15 mouse cellular contexts compared by ENCODE assay signal in genomic region chr11:119307916-119308315, GRCm38 (mm10). TPM values are rescaled to one million over a fixed set of nuclear protein-coding genes. Genes with fewer than 3 reads are reported as not detected.
DNase-seq lines count a peak whose midpoint lies in the region; ATAC-seq lines count a peak whose summit lies in the region.
"Had no signal": no experiment of that assay in that cellular context is flagged by ENCODE, and none has a peak within 500 bp of the region (broad histone marks: within the 10 kb centered on the region; RNA-seq: fewer than 3 reads in every experiment).

No protein-coding gene starts in this region.

- no peak for ATAC-seq in forebrain, embryonic 12.5 days (ENCODE audit: low FRiP score)
- ATAC-seq in hindbrain, embryonic 14.5 days (ENCODE audit: low FRiP score) = no peak
- no peak for ATAC-seq in hindbrain, embryonic 12.5 days (ENCODE audit: low FRiP score)
- ATAC-seq in limb, embryonic 13.5 days (ENCODE audit: low FRiP score, low read depth) = no peak

- H3K36me3 ChIP-seq in forebrain, embryonic 10.5 days (replicated peaks) = no peaks in the 10 kb centered on the region
- H3K36me3 ChIP-seq in forebrain, embryonic 12.5 days (replicated peaks) = no peaks in the 10 kb centered on the region
- no peaks in the 10 kb centered on the region for H3K36me3 ChIP-seq in hindbrain, embryonic 14.5 days (replicated peaks; ENCODE audit: control insufficient read depth, insufficient read depth)
- H3K36me3 ChIP-seq in hindbrain, embryonic 12.5 days = no peaks in the 10 kb centered on the region
- H3K36me3 ChIP-seq in limb, embryonic 13.5 days = no peaks in the 10 kb centered on the region

- H3K9me3 ChIP-seq in forebrain, embryonic 10.5 days = no peaks in the 10 kb centered on the region
- H3K9me3 ChIP-seq in forebrain, embryonic 12.5 days = no peaks in the 10 kb centered on the region
- no peaks in the 10 kb centered on the region for H3K9me3 ChIP-seq in hindbrain, embryonic 14.5 days (ENCODE audit: control insufficient read depth, low read length)
- no peaks in the 10 kb centered on the region for H3K9me3 ChIP-seq in hindbrain, embryonic 12.5 days (replicated peaks)
- no peaks in the 10 kb centered on the region for H3K9me3 ChIP-seq in limb, embryonic 13.5 days

- DNase-seq in forebrain, embryonic 10.5 days (ENCODE audit: extremely low spot score, low spot score) = no peak
- DNase-seq in hindbrain, embryonic 14.5 days (ENCODE audit: low spot score) = no peak
- DNase-seq in embryo, embryonic 11 days = peak; percentile 40
- DNase-seq in right cerebral cortex, adult 2 months (ENCODE audit: low spot score in 2 of 2) = no peak
- no peak for DNase-seq in ovary, adult 18-20 months (ENCODE audit: low spot score)
- DNase-seq: adrenal gland, adult 8-10 months; cerebellum, postnatal 25 days; kidney, adult 9 months; midbrain, embryonic 14.5 days; right cerebral cortex, postnatal 14 days; thymus, postnatal 25 days had no signal

- no peak overlapping the region for H3K9ac ChIP-seq in forebrain, embryonic 12.5 days
- 0 out of 2 replicates have a peak overlapping the region, but pooled peaks have one; percentile 20 for H3K9ac ChIP-seq in hindbrain, embryonic 14.5 days
- H3K9ac ChIP-seq in hindbrain, embryonic 12.5 days = no peak overlapping the region
- H3K9ac ChIP-seq in limb, embryonic 13.5 days = peak overlapping the region; percentile 43; the same call in 1 of the 2 replicates

- H3K27me3 ChIP-seq in forebrain, embryonic 10.5 days (ENCODE audit: poor library complexity, severe bottlenecking) = peaks cover 35% of the 10 kb centered on the region
- peaks cover 36% of the 10 kb centered on the region for H3K27me3 ChIP-seq in forebrain, embryonic 12.5 days
- H3K27me3 ChIP-seq in hindbrain, embryonic 14.5 days (ENCODE audit: control insufficient read depth, insufficient read depth, low read length) = 0 out of 2 replicates have a peak, but pooled peaks cover 7% of the 10 kb centered on the region
- peaks cover 23% of the 10 kb centered on the region for H3K27me3 ChIP-seq in hindbrain, embryonic 12.5 days
- H3K27me3 ChIP-seq in limb, embryonic 13.5 days = peaks cover 27% of the 10 kb centered on the region

- no peak overlapping the region for H3K4me3 ChIP-seq in forebrain, embryonic 10.5 days
- no peak overlapping the region for H3K4me3 ChIP-seq in forebrain, embryonic 12.5 days (replicated peaks)
- no peak overlapping the region for H3K4me3 ChIP-seq in hindbrain, embryonic 14.5 days (replicated peaks; ENCODE audit: low read length)
- H3K4me3 ChIP-seq in hindbrain, embryonic 12.5 days = no peak overlapping the region
- no peak overlapping the region for H3K4me3 ChIP-seq in limb, embryonic 13.5 days
- H3K4me3 ChIP-seq: layer of hippocampus, adult 2 months had no signal

- no peak overlapping the region for H3K4me2 ChIP-seq in forebrain, embryonic 12.5 days
- no peak overlapping the region for H3K4me2 ChIP-seq in hindbrain, embryonic 14.5 days (replicated peaks)
- no peak overlapping the region for H3K4me2 ChIP-seq in hindbrain, embryonic 12.5 days (replicated peaks)
- peak overlapping the region; percentile 38 for H3K4me2 ChIP-seq in limb, embryonic 13.5 days (replicated peaks)

- H3K27ac ChIP-seq in forebrain, embryonic 10.5 days = 0 out of 2 replicates have a peak overlapping the region, but pooled peaks have one; percentile 48
- H3K27ac ChIP-seq in forebrain, embryonic 12.5 days = no peak overlapping the region
- H3K27ac ChIP-seq in hindbrain, embryonic 14.5 days = no peak overlapping the region
- H3K27ac ChIP-seq in hindbrain, embryonic 12.5 days = no peak overlapping the region
- peak overlapping the region; percentile 45; the same call in 1 of the 2 replicates for H3K27ac ChIP-seq in limb, embryonic 13.5 days
- H3K27ac ChIP-seq: layer of hippocampus, adult 2 months had no signal

- 38% methylated on average over 11 of the region's 11 CpGs for WGBS in forebrain, embryonic 10.5 days
- WGBS in forebrain, embryonic 12.5 days = 32% methylated on average over 11 of the region's 11 CpGs
- WGBS in hindbrain, embryonic 14.5 days = 33% methylated on average over 11 of the region's 11 CpGs
- WGBS in hindbrain, embryonic 12.5 days = 37% methylated on average over 11 of the region's 11 CpGs
- WGBS in limb, embryonic 13.5 days = 11% methylated on average over 11 of the region's 11 CpGs

- H3K4me1 ChIP-seq in forebrain, embryonic 10.5 days = peaks cover 30% of the 10 kb centered on the region
- peaks cover 4% of the 10 kb centered on the region for H3K4me1 ChIP-seq in forebrain, embryonic 12.5 days
- no peaks in the 10 kb centered on the region for H3K4me1 ChIP-seq in hindbrain, embryonic 14.5 days (replicated peaks; ENCODE audit: control insufficient read depth, insufficient read depth, low read length)
- no peaks in the 10 kb centered on the region; the same call in 1 of the 2 replicates for H3K4me1 ChIP-seq in hindbrain, embryonic 12.5 days
- peaks cover 16% of the 10 kb centered on the region for H3K4me1 ChIP-seq in limb, embryonic 13.5 days

RNA-seq across cellular contexts. Expression of gene Card14, which starts 0.3 kb away (rescaled TPM):
- 0.04 TPM in 1 of 2 replicates, not detected in the other for polyA plus RNA-seq in forebrain, embryonic 10.5 days (2016; fragmentation: Nextera tagmentation; extraction: Ambion mirVana)
- 0.06 and 0.13 TPM in 2 replicates for polyA plus RNA-seq in forebrain, embryonic 12.5 days (2016; fragmentation: Nextera tagmentation; extraction: Ambion mirVana)
- polyA plus RNA-seq in hindbrain, embryonic 14.5 days (2014; fragmentation: Nextera tagmentation; extraction: Ambion mirVana) = 0.16 and 0.18 TPM in 2 replicates
- polyA plus RNA-seq in hindbrain, embryonic 12.5 days (2016; fragmentation: Nextera tagmentation; extraction: Ambion mirVana) = 0.07 and 0.27 TPM in 2 replicates
- polyA plus RNA-seq in limb, embryonic 13.5 days (2015; fragmentation: Nextera tagmentation; extraction: Ambion mirVana) = 0.42 and 0.88 TPM in 2 replicates

RNA-seq across cellular contexts. Expression of gene Eif4a3, which starts 8.0 kb away (rescaled TPM):
- polyA plus RNA-seq in forebrain, embryonic 10.5 days (2016; fragmentation: Nextera tagmentation; extraction: Ambion mirVana) = 511 and 516 TPM in 2 replicates
- 366 and 368 TPM in 2 replicates for polyA plus RNA-seq in forebrain, embryonic 12.5 days (2016; fragmentation: Nextera tagmentation; extraction: Ambion mirVana)
- 223 and 243 TPM in 2 replicates for polyA plus RNA-seq in hindbrain, embryonic 14.5 days (2014; fragmentation: Nextera tagmentation; extraction: Ambion mirVana)
- polyA plus RNA-seq in hindbrain, embryonic 12.5 days (2016; fragmentation: Nextera tagmentation; extraction: Ambion mirVana) = 291 and 294 TPM in 2 replicates
- polyA plus RNA-seq in limb, embryonic 13.5 days (2015; fragmentation: Nextera tagmentation; extraction: Ambion mirVana) = 386 and 387 TPM in 2 replicates

RNA-seq across cellular contexts. Expression of gene Gaa, which starts 40.2 kb away (rescaled TPM):
- polyA plus RNA-seq in forebrain, embryonic 10.5 days (2016; fragmentation: Nextera tagmentation; extraction: Ambion mirVana) = 27.5 and 28.4 TPM in 2 replicates
- 31.6 and 33.3 TPM in 2 replicates for polyA plus RNA-seq in forebrain, embryonic 12.5 days (2016; fragmentation: Nextera tagmentation; extraction: Ambion mirVana)
- polyA plus RNA-seq in hindbrain, embryonic 14.5 days (2014; fragmentation: Nextera tagmentation; extraction: Ambion mirVana) = 78.7 and 82.4 TPM in 2 replicates
- polyA plus RNA-seq in hindbrain, embryonic 12.5 days (2016; fragmentation: Nextera tagmentation; extraction: Ambion mirVana) = 49.3 and 52.4 TPM in 2 replicates
- 67.1 and 69.9 TPM in 2 replicates for polyA plus RNA-seq in limb, embryonic 13.5 days (2015; fragmentation: Nextera tagmentation; extraction: Ambion mirVana)

RNA-seq across cellular contexts. Expression of gene Sgsh, which starts 47.4 kb away (rescaled TPM):
- polyA plus RNA-seq in forebrain, embryonic 10.5 days (2016; fragmentation: Nextera tagmentation; extraction: Ambion mirVana) = 7.5 and 7.9 TPM in 2 replicates
- polyA plus RNA-seq in forebrain, embryonic 12.5 days (2016; fragmentation: Nextera tagmentation; extraction: Ambion mirVana) = 4.4 and 6.2 TPM in 2 replicates
- 3.4 and 5.1 TPM in 2 replicates for polyA plus RNA-seq in hindbrain, embryonic 14.5 days (2014; fragmentation: Nextera tagmentation; extraction: Ambion mirVana)
- polyA plus RNA-seq in hindbrain, embryonic 12.5 days (2016; fragmentation: Nextera tagmentation; extraction: Ambion mirVana) = 4.4 and 4.6 TPM in 2 replicates
- polyA plus RNA-seq in limb, embryonic 13.5 days (2015; fragmentation: Nextera tagmentation; extraction: Ambion mirVana) = 7.4 and 8.8 TPM in 2 replicates

RNA-seq across cellular contexts. Expression of gene Slc26a11, which starts 47.4 kb away (rescaled TPM):
- polyA plus RNA-seq in forebrain, embryonic 10.5 days (2016; fragmentation: Nextera tagmentation; extraction: Ambion mirVana) = 9.6 and 10.6 TPM in 2 replicates
- polyA plus RNA-seq in forebrain, embryonic 12.5 days (2016; fragmentation: Nextera tagmentation; extraction: Ambion mirVana) = 5.1 and 6.3 TPM in 2 replicates
- polyA plus RNA-seq in hindbrain, embryonic 14.5 days (2014; fragmentation: Nextera tagmentation; extraction: Ambion mirVana) = 5.0 and 6.0 TPM in 2 replicates
- polyA plus RNA-seq in hindbrain, embryonic 12.5 days (2016; fragmentation: Nextera tagmentation; extraction: Ambion mirVana) = 5.3 and 6.0 TPM in 2 replicates
- polyA plus RNA-seq in limb, embryonic 13.5 days (2015; fragmentation: Nextera tagmentation; extraction: Ambion mirVana) = 11.8 and 12.4 TPM in 2 replicates

Comparison
In these comparisons a context has a peak if more than half of its experiments do, and no peak if none do; other contexts are left out.
1. H3K27ac ChIP-seq: peak in forebrain, embryonic 10.5 days (single experiment) and limb, embryonic 13.5 days (single experiment); none in forebrain, embryonic 12.5 days (single experiment), hindbrain, embryonic 14.5 days (single experiment) and hindbrain, embryonic 12.5 days (single experiment).
2. H3K9ac ChIP-seq: peak in hindbrain, embryonic 14.5 days (single experiment) and limb, embryonic 13.5 days (single experiment); none in forebrain, embryonic 12.5 days (single experiment) and hindbrain, embryonic 12.5 days (single experiment).